Mouse (Mus musculus) heart, postnatal 0 days (tissue): Measurements from ENCODE around the gene Cox6a1.

Experiments
- CTCF ChIP-seq: IDR thresholded peaks from 2 replicates; pipeline ENCODE4 v1.5.1; 2016; ENCODE audit warnings: antibody characterized with exemption, control low read depth, low read depth
- EP300 ChIP-seq: IDR thresholded peaks from 2 replicates; pipeline ENCODE4 v1.6.1; 2016; ENCODE audit warnings: antibody characterized with exemption, low read depth

DNA sequence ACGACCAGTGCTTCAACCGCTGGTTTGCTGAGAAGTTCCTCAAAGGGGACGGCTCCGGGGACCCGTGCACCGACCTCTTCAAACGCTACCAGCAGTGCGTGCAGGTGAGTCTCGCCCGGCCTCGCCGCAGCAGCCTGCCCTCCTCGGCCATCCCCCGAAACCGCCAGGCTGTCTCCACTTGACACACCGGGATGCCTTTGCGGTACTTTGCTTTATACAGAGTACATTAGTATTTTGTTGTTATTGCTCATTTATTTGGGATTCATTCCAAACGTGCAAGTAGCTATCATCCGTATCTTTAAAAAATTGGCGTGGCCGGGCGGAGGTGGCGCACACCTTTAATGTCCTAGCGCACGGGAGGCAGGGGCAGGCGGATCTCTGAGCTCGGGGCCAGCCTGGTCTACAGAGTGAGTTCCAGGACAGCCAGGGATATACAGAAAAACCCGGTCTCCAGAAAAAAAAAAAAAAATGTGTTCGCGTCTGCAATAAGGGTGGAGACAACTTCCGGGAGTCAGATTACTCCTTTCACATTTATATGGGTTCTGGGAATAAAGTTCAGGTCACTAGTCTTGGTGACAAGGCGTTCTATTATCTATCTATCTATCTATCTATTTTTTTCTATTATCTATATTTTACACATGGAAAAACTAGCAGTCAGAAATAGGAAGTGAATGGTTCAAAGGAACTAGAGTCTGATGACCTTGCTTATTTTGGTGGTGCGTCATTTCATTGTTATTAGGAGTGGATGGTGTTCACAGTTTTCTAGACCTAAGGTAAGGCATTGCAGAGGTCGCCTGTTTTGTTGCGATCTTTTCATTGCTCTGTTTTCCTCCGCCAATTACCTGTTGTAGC is 7.2 kb downstream of the Cox6a1 start:
- no peak for TF ChIP-seq CTCF
- TF ChIP-seq EP300 = no peak
